ENCODE assay signal across 15 mouse cellular contexts in genomic region chr11:17994151-17994550, GRCm38 (mm10).
"Had no signal": no experiment of that assay in that cellular context is flagged by ENCODE, and none has a peak within 500 bp of the region (broad histone marks: within the 10 kb centered on the region; RNA-seq: fewer than 3 reads in every experiment).

No protein-coding gene starts in this region.

- H3K4me1 ChIP-seq: limb, embryonic 12.5 days; limb, embryonic 15.5 days; midbrain, embryonic 13.5 days had no signal

- H3K9ac ChIP-seq: limb, embryonic 12.5 days; limb, embryonic 15.5 days; liver, embryonic 14.5 days; liver, postnatal 0 days; lung, embryonic 14.5 days; midbrain, embryonic 13.5 days had no signal

- DNase-seq: kidney, postnatal 25 days; left cerebral cortex, postnatal 4 days; liver, postnatal 0 days; lung, embryonic 14.5 days; thymus, adult 18-20 months; thymus, postnatal 36 days had no signal

- H3K4me3 ChIP-seq: limb, embryonic 12.5 days; limb, embryonic 15.5 days; midbrain, embryonic 13.5 days had no signal

- H3K4me2 ChIP-seq: limb, embryonic 12.5 days; limb, embryonic 15.5 days; liver, embryonic 11.5 days; lung, embryonic 14.5 days; midbrain, embryonic 13.5 days had no signal

- H3K9me3 ChIP-seq: limb, embryonic 12.5 days; limb, embryonic 15.5 days; midbrain, embryonic 13.5 days had no signal

- H3K27me3 ChIP-seq: limb, embryonic 12.5 days; limb, embryonic 15.5 days; midbrain, embryonic 13.5 days had no signal

- H3K36me3 ChIP-seq: limb, embryonic 12.5 days; limb, embryonic 15.5 days; midbrain, embryonic 13.5 days had no signal

- H3K27ac ChIP-seq: kidney, postnatal 0 days; limb, embryonic 12.5 days; limb, embryonic 15.5 days; liver, embryonic 14.5 days; macrophage; midbrain, embryonic 13.5 days had no signal

- ATAC-seq: liver, postnatal 0 days; lung, postnatal 0 days; midbrain, embryonic 13.5 days; midbrain, embryonic 16.5 days had no signal
